Mouse (Mus musculus): Measurements from ENCODE around the gene Top2b.

The Top2b gene

GRCm38 (mm10) chr14:16364878-16365337 is at the start of gene Top2b:
Gene Top2b (plus strand): TSS chr14:16365179.
- peak; percentile 98 to 99 for DNase-seq (ENCODE audit: low spot score in 2 of 2)

GRCm38 (mm10) chr14:16316715-16317114 is 48.3 kb upstream of the Top2b start:
- no peak for DNase-seq (ENCODE audit: low spot score in 2 of 2)

- DNase-seq (ENCODE audit: low spot score in 2 of 2), result no peak
These were observed 45.2 kb upstream of the Top2b start for GRCm38 (mm10) chr14:16319818-16320217.

GRCm38 (mm10) chr14:16324394-16324793 is 40.6 kb upstream of the Top2b start:
- no peak for DNase-seq (ENCODE audit: low spot score in 2 of 2)

- no peak for DNase-seq (ENCODE audit: low spot score in 2 of 2)
These were observed 39.8 kb upstream of the Top2b start for GRCm38 (mm10) chr14:16325208-16325607.

- no peak for DNase-seq (ENCODE audit: low spot score in 2 of 2)
These were observed 36.4 kb upstream of the Top2b start for GRCm38 (mm10) chr14:16328531-16328930.

- no peak for DNase-seq (ENCODE audit: low spot score in 2 of 2)
These were observed 36.0 kb upstream of the Top2b start for GRCm38 (mm10) chr14:16328959-16329480.

GRCm38 (mm10) chr14:16329756-16330155 is 35.2 kb upstream of the Top2b start:
- DNase-seq (ENCODE audit: low spot score in 2 of 2), result no peak

GRCm38 (mm10) chr14:16334260-16334659 is 30.7 kb upstream of the Top2b start:
- no peak for DNase-seq (ENCODE audit: low spot score in 2 of 2)

- DNase-seq (ENCODE audit: low spot score in 2 of 2), result no peak
These were observed 29.1 kb upstream of the Top2b start for GRCm38 (mm10) chr14:16335835-16336417.

GRCm38 (mm10) chr14:16347505-16347904 is 17.5 kb upstream of the Top2b start:
- DNase-seq (ENCODE audit: low spot score in 2 of 2), result no peak

GRCm38 (mm10) chr14:16359704-16360103 is 5.3 kb upstream of the Top2b start:
- no peak for DNase-seq (ENCODE audit: low spot score in 2 of 2)

- DNase-seq (ENCODE audit: low spot score in 2 of 2), result peak; percentile 15 to 24
These were observed 683 bp upstream of the Top2b start for GRCm38 (mm10) chr14:16364161-16364831.

- peak; percentile 54 to 59 for DNase-seq (ENCODE audit: low spot score in 2 of 2)
These were observed 589 bp downstream of the Top2b start for GRCm38 (mm10) chr14:16365362-16366173.

- DNase-seq (ENCODE audit: low spot score in 2 of 2), result no peak
These were observed 1.4 kb downstream of the Top2b start for GRCm38 (mm10) chr14:16366174-16366889.

- DNase-seq (ENCODE audit: low spot score in 2 of 2), result no peak
These were observed 2.0 kb downstream of the Top2b start for GRCm38 (mm10) chr14:16366986-16367385.

GRCm38 (mm10) chr14:16372761-16373160 is 7.8 kb downstream of the Top2b start:
- DNase-seq (ENCODE audit: low spot score in 2 of 2), result no peak

GRCm38 (mm10) chr14:16373190-16373589 is 8.2 kb downstream of the Top2b start:
- no peak for DNase-seq (ENCODE audit: low spot score in 2 of 2)

GRCm38 (mm10) chr14:16379917-16380570 is 15.1 kb downstream of the Top2b start:
- peak; percentile 43 to 55 for DNase-seq (ENCODE audit: low spot score in 2 of 2)

GRCm38 (mm10) chr14:16384783-16385182 is 19.8 kb downstream of the Top2b start:
- no peak for DNase-seq (ENCODE audit: low spot score in 2 of 2)

- no peak for DNase-seq (ENCODE audit: low spot score in 2 of 2)
These were observed 40.2 kb downstream of the Top2b start for GRCm38 (mm10) chr14:16405187-16405586.
